Mouse (Mus musculus) spleen, adult 2 months (tissue): Measurements from ENCODE around the gene Myof. TPM values are rescaled to one million over a fixed set of nuclear protein-coding genes. Genes with fewer than 3 reads are reported as not detected.

Source experiments
- DNase-seq, 2 experiments: peaks; one replicate each; pipeline versions ENCODE4 v3.0.0 to v3.0.0-alpha.2; 2012 to 2021; ENCODE audit warnings: low spot score in 2 of 2, low read depth in 1 of 2
- H3K27ac ChIP-seq: fragments of 200-500 bp; 2 replicates; pipeline ENCODE4 v1.5.1; 2012; ENCODE audit warnings: low read length, inconsistent platforms; ENCODE audit not compliant: insufficient read depth
- H3K27me3 ChIP-seq: fragments of 200-500 bp; 2 replicates; pipeline ENCODE4 v1.6.1; 2012; ENCODE audit warnings: mild to moderate bottlenecking, moderate library complexity, low read length, inconsistent platforms; ENCODE audit not compliant: control insufficient read depth, insufficient read depth
- H3K36me3 ChIP-seq: fragments of 200-500 bp; 2 replicates; pipeline ENCODE4 v1.6.1; 2012; ENCODE audit warnings: mild to moderate bottlenecking, low read length, inconsistent platforms; ENCODE audit not compliant: control insufficient read depth, insufficient read depth
- H3K4me1 ChIP-seq: fragments of 200-500 bp; 2 replicates; pipeline ENCODE4 v1.6.1; 2011; ENCODE audit warnings: inconsistent platforms; ENCODE audit not compliant: control insufficient read depth, insufficient read depth, insufficient read length
- H3K4me3 ChIP-seq: fragments of 200-500 bp; 2 replicates; pipeline ENCODE4 v1.5.1; 2011; ENCODE audit warnings: mild to moderate bottlenecking, inconsistent platforms; ENCODE audit not compliant: insufficient read depth, insufficient read length; ENCODE audit errors: extremely low read depth
- CTCF ChIP-seq: fragments of 200-500 bp; IDR thresholded peaks from 2 replicates; pipeline ENCODE4 v1.5.1; 2011; ENCODE audit warnings: mild to moderate bottlenecking, inconsistent platforms; ENCODE audit not compliant: insufficient read depth, insufficient read length, insufficient replicate concordance; ENCODE audit errors: extremely low read depth
- POLR2A ChIP-seq: fragments of 200-500 bp; IDR thresholded peaks from 2 replicates; pipeline ENCODE4 v1.6.1; 2011; ENCODE audit warnings: low read depth, low read length, inconsistent platforms
- WGBS: fragments of 180-500 bp; shearing (Covaris S2); methylation state at CpG from one replicate; pipeline ENCODE4 v1.1.7; 2018; 5-methylcytosine and 5-hydroxymethylcytosine counted together
- polyA plus RNA-seq: library from polyadenylated mRNA; depleted of rRNA; stranded (reverse); fragments of >200 nt; gene quantifications from 2 replicates; pipeline ENCODE4 v1.2.3, GENCODE M21; 2012

Gene Myof
- polyA plus RNA-seq, 1 experiment, result 10.6 TPM

- H3K4me1 ChIP-seq, result peaks cover 2% of the 10 kb centered on the region; the same call in 1 of the 2 replicates
These were observed 32.0 kb downstream of the Myof start for GRCm38 (mm10) chr19:38011379-38011778.

GRCm38 (mm10) chr19:38004809-38005380 is 38.5 kb downstream of the Myof start:
- Histone ChIP-seq H3K4me1 (no peaks in the 10 kb centered on the region), H3K27me3 (no peaks in the 10 kb centered on the region), H3K4me3 (no peak overlapping the region), H3K27ac (no peak overlapping the region; the same call in 1 of the 2 replicates), H3K36me3 (no peaks in the 10 kb centered on the region)
- 87% methylated on average over 8 of the region's 8 CpGs for WGBS
- no peak for TF ChIP-seq CTCF
- no peak for TF ChIP-seq POLR2A
- DNase-seq, result no peak

More at GRCm38 (mm10) chr19:38011379-38011778, 32.0 kb downstream of the Myof start:
- Histone ChIP-seq H3K36me3 (0 out of 2 replicates have a peak, but pooled peaks cover 1% of the 10 kb centered on the region), H3K4me3 (no peak overlapping the region), H3K27me3 (no peaks in the 10 kb centered on the region), H3K27ac (no peak overlapping the region)
- no peak for DNase-seq
- TF ChIP-seq CTCF (no peak), POLR2A (no peak)
- WGBS, result 40% methylated on average over 1 of the region's 1 CpGs

GRCm38 (mm10) chr19:38003671-38004521 is 39.5 kb downstream of the Myof start:
- WGBS, result 85% methylated on average over 24 of the region's 24 CpGs
- no peak for DNase-seq
- H3K27me3 ChIP-seq, result no peaks in the 10 kb centered on the region
- H3K4me1 ChIP-seq, result no peaks in the 10 kb centered on the region
- no peak for TF ChIP-seq CTCF
- no peak for TF ChIP-seq POLR2A
- H3K4me3 ChIP-seq, result no peak overlapping the region
- no peaks in the 10 kb centered on the region for H3K36me3 ChIP-seq
- no peak overlapping the region for H3K27ac ChIP-seq

- no peak for DNase-seq
- Histone ChIP-seq H3K27ac (no peak overlapping the region), H3K4me3 (no peak overlapping the region), H3K4me1 (no peaks in the 10 kb centered on the region), H3K27me3 (no peaks in the 10 kb centered on the region), H3K36me3 (no peaks in the 10 kb centered on the region)
- WGBS, result 85% methylated on average over 4 of the region's 4 CpGs
- no peak for TF ChIP-seq CTCF
These were observed 40.6 kb downstream of the Myof start for GRCm38 (mm10) chr19:38002816-38003215.

GRCm38 (mm10) chr19:38000990-38001389 is 42.4 kb downstream of the Myof start:
- Histone ChIP-seq H3K4me3 (no peak overlapping the region), H3K36me3 (no peaks in the 10 kb centered on the region), H3K27me3 (no peaks in the 10 kb centered on the region), H3K4me1 (no peaks in the 10 kb centered on the region), H3K27ac (no peak overlapping the region)
- no peak for DNase-seq
- TF ChIP-seq POLR2A (no peak), CTCF (no peak)
- 98% methylated on average over 4 of the region's 4 CpGs for WGBS

GRCm38 (mm10) chr19:37999941-38000340 is 43.4 kb downstream of the Myof start:
- WGBS, result 97% methylated on average over 2 of the region's 2 CpGs
- TF ChIP-seq POLR2A (no peak), CTCF (no peak)
- no peaks in the 10 kb centered on the region for H3K27me3 ChIP-seq
- no peaks in the 10 kb centered on the region for H3K36me3 ChIP-seq
- DNase-seq, result no peak
- no peak overlapping the region for H3K27ac ChIP-seq
- H3K4me1 ChIP-seq, result no peaks in the 10 kb centered on the region
- H3K4me3 ChIP-seq, result no peak overlapping the region

GRCm38 (mm10) chr19:37994301-37994700 is 49.1 kb downstream of the Myof start:
- no peak for DNase-seq
- Histone ChIP-seq H3K27ac (no peak overlapping the region), H3K27me3 (no peaks in the 10 kb centered on the region), H3K4me1 (no peaks in the 10 kb centered on the region; the same call in 1 of the 2 replicates), H3K36me3 (no peaks in the 10 kb centered on the region), H3K4me3 (no peak overlapping the region)
- TF ChIP-seq POLR2A (no peak), CTCF (no peak)
- WGBS, result 95% methylated on average over 3 of the region's 3 CpGs
